Mouse (Mus musculus) lung, adult 18-20 months (tissue): ENCODE measurements around the gene Tcp11l1.

Experiments used
- DNase-seq, 2 experiments: peaks; one replicate each; pipeline ENCODE4 v3.0.0; 2022; ENCODE audit warnings: mixed read lengths in 2 of 2

Tcp11l1 gene

DNA sequence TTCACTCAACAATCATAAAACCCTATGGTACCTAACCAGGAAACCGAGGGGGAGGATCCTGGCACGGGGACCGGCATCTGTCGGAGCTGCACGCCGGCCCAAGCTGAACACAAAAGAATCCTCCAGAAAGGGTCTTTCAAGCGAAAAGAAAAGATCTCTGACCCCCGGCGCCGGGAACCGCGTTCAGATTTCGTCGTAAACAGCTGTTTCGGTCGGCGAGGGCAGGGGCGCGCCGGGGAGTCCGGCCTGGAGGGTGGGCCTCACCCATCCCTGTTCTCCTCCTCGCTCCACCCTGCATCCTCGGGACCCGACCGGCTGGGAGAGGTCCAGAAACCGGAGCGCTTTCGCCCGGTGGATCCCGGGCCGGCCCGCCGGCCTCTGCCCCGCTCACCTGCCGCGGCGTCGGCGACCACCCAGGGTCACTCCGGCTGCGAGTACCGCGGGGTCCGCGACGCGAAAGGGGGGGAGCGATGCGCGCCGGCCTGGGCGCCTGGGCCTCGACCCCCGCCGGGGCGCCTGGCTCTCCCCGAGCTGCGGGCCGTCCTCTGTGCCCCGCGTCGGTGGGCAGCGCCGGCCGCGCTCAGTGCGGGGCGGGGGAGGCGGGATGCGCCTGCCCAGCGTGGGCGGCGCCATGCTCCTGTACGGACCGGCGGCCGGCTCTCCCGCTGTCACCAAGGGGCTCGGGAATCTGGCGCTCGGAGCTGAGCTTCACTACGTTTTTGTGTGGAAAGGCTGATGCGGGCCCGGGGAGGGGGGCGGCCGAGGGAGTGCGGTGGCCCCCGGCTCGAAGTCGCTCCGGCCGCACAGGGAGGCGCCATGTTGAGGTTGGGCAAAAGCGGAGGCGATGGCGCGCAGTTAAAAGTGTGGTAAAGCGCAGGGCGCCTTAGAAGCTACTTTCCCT, at the start of gene Tcp11l1:
Gene Tcp11l1 (minus strand): TSS at position 585 of the 901 bp plus-strand sequence.
- peak; percentile 54 to 57 for DNase-seq

DNA sequence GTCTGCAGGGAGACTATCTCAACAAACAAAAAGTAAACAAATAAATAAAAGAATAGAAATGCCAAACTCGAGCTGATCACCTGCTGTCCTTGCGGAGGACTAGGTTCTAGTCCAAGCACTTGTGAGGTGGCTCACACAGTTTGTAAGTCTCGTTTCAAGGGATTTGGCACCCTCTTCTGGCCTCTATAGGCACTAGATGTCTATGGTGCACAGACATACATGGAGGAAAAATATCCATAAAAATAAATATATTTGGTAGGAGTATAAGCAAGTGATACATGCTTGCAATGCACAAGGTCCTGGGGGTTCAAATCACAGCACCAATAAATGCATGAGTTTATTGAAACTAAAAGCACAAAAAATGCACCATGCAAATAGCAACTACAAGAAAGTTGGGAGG, 38.6 kb upstream of the Tcp11l1 start:
- peak in 1 of 2 experiments; percentile 22 for DNase-seq

DNA sequence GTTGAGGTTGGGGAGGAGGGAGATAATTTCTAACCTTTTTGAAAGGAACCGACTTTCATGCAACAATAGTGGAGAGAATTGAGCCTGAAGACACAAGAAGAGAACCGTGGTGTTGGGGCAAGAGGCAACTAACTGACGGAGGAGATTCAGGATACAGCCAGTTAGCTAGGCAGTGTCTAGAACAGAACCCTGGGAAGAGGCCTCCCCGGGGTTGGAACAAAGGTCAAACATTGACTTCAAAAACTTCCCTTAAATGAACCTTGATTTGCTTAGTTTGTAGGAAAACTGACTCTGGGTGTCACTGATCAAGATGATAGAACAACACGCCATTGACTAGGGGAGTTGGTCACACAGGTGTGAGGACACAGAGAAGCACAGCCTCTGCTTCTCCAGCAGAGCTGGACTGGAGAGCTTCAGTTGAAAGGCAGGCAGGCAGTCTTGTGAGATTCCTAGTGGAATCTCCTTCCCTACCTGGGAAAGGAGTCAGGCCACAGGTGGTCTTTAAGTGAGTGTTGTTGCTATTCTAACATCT, 36.7 kb upstream of the Tcp11l1 start:
- no peak for DNase-seq

DNA sequence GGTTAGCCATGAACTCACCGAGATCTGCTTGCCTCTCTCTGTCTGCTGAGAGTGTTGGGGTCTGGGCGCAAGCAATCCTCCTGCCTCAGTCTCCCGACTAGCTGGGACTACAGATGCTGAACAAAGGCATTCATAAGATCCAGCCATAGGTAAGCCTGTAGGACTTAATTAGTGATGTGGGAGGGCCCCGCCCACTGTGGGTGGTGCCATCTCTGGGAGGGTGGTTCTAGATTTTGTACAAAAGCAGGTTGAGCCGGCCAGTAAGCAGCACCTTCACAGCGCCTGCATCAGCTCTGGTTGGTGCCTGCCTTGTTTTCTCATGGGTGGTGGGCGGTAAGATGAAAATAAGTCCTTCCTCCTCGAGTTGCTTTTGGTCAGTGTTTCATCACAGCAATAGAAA, 34.3 kb upstream of the Tcp11l1 start:
- DNase-seq: peak; percentile 15 to 19

DNA sequence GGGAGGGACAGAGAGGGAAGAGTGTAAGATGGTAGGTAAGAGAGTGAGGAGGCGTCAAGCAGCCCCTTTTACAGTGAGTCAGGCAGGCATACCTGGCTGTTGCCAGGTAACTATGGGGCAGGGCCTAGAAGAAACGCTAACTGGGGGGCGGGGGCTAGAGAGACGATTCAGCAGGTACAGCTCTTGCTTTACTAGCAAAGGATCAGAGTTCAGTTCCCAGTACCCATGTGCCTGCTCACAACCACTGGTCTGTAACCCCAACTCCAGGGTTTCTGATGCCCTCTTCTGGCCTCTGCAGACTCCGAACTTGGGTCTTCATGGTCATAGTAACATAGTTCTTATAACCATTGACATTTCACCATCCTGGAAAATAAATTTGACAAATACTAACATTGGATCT, 32.0 kb upstream of the Tcp11l1 start:
- DNase-seq: no peak

DNA sequence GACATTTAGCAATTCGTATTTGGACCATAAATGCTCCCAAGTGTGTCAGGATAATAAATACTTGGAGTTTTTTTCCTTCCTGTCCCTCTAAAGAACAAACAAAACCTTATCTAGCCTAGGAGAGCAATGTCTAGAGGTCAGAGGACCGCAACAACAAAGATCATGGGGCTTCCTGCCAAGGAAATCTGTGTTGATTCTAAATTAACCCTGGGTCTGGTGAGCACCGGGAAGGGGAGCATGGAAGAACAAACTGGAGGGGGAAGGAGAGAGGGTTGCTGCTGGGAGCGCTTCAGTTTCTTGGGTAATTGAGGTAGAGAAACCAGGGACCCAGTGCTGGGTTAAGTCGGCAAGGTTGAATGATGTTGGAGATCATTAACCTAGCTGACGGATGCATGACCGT, 31.2 kb upstream of the Tcp11l1 start:
- DNase-seq: peak; percentile 22 to 56

DNA sequence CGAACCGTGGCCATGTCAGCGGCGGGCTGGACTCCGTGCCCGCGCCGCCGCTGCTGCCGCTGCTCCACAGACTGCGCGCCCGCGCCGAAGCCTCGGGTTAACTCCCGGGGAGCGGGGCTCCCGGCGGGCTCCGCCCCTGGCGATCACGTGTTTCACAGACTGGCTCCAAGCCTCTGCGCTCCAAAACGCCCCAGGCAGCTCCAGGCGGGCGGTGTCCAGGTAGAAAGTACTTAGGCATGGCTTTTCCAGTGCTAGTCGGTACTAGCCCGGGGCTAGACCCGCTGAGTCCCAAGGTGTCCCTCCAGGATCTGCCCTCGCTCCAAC, 30.7 kb upstream of the Tcp11l1 start, which contains the start of gene Depdc7:
Gene Depdc7 (minus strand): TSS at position 138 of the 324 bp plus-strand sequence.
- peak; percentile 91 to 93 for DNase-seq

DNA sequence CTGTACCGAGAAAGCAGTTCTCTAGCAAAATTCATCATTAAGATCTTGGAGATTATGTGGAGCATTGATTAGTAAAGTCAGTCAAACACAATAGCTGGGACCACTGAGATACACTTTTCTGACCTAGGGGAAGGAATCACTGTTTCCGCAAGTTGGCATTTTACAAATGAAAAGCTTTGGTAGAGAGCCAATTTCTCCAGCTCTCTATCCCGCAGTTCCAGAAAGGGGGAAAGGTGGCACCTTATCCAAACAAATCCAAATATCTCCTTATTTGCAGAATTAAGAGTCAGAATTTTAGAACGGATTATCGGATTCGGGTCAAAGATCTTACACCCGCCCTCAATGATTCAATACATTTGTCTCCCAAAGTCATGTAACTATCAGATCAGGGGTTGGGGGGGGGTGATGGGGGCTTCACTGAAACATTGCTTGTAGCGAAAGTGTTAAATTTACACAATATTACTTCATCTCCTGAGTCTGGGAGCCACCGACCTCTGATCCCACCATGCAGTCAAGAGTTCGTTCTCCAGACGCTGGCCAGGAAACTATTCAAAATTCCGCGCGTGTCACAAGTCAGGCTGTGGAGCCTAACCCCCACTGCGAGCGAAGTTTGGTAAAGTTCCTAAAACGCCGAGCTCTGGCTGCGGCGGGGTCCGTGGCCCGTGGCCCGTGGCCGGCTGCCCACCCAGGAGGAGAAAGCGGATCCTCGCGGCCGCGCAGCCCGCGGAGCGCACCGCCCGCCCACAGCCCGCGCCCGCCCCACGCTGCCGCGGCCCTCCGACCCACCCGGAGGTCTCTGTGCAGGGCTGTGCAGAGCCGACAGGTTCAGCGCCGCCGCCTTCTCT, 30.1 kb upstream of the Tcp11l1 start:
- peak in 1 of 2 experiments; percentile 18 for DNase-seq

DNA sequence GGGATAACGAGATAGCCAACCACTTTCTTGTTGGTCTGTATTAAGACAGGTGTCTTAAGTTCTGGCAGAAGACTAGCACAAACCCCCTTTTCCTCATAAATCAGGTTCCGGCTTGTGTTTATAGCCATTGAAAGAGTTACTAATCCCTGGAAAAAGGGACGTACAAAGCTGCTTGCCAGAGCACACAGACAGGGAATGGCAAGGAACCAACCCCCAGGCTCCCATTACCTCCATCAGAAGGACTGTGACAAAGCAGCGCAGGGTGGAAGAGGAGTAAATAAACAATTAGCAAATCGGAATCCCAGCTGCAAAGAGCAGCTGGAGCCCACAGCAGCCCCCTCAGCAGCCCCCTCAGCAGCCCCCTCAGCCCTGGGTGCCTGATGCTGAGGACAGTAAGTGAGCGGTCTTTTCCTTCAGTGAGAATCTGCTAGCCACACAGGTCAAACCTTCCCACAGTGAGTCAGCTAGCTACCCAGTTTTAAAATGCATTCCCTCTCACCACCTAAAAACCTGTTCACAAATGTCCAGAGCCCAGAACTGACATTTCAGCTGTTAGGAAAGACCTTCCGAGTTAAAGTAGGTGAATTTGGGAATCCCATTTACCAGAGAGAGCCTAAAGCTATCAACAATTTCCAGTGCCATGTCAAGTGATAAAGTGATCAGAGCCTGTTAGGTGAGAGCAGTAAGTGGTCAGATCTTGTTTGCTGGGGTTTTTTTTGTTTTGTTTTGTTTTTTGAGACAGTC, 29.2 kb upstream of the Tcp11l1 start:
- no peak for DNase-seq

DNA sequence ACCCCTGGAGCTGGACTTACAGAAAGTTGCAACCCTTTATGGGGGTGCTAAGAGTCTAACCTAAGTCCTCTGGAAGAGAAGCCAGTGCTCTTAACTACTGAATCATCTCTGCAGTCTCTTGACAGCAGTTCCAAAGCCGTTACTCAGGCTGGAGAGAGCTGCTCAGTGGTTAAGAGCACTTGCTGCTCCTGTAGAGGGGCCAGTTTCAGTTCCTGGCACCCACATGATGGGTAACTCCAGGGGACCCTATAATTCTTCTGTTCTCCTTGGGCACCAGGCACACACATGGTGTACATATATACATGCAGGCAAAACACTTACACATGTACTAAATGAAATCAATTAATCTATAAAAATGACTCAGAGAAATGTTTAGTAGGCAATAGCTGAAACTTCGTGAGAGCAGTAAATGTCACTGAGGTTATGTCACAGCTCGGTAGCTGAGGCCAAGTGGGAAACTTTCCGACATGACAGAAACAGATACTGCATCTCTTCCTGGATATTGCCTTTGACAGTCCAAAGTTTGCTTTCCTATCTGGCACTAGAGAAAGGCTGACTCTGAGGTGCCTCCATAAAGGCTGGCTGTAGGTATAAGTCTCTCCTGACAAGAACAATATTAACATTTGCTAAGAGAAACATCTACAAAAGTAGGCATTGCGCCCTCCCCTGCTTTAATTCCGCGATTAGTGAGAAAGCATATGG, 28.4 kb upstream of the Tcp11l1 start:
- no peak for DNase-seq

DNA sequence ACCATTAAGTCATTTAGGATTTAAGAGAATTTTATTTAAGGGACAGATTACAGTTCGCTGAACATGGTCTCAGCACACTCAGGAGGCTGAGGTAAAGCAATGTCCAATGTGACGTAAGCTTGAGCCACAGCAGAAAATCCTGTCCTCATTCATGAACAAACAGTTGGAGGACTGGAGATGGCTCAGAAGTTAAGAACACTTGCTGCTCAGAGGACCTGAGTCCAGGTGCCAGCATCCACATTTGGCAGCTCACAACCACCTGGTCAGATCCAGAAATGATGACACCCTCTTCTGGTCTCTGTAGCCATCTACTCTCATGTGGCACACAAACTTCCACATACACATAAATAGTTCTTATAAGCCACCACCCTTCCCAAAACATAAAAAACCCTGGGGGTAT, 27.7 kb upstream of the Tcp11l1 start:
- DNase-seq: no peak

DNA sequence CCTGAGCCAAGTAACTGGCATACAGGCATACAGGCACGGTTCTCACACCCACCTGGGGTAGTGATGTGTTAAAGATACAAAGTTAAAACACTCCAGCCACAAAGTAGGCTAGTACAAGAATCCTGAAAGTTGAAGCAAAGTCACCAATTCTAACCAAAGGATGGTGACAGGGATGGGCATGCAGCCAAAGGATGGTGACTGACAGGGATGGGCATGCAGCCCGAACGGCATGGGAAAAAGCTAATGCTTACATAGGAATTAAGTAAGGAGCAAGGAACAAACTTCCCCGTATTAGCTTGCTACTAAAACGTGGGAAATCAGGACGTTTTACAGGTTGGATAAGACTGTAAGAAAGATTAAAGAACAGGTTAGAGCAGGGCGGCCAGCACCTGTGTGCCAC, 24.3 kb upstream of the Tcp11l1 start:
- DNase-seq: no peak

DNA sequence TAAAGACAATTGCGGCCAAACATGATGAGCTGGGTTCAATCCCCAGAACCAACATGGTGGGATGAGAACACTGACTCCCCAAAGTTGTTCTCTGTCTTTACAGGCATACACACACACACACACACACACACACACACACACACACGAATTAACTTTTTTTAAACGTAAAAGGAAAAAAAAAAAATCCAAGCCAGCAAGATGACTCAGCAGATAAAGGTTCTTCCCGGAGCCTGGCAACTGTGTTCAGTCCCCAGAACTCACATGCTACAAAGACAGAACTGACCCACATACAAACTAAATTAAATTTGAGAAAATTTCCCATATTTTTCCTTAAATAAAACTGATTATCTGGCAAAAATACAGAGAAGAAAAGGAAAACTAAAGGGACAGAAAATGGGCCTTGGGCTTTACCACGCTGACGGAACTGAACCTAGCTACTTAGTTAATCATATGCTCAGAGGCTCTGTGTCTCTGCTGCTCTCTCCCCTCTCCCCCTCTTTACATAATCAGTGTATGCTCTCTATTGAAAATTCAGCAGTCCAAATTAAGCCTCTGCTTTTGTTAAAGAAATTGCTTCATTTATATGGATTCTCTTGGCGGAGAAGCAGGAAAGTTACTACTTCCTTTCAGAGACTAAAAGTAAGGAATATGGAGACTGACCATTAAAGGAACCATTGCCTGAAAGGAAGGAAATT, 20.7 kb upstream of the Tcp11l1 start:
- no peak for DNase-seq

DNA sequence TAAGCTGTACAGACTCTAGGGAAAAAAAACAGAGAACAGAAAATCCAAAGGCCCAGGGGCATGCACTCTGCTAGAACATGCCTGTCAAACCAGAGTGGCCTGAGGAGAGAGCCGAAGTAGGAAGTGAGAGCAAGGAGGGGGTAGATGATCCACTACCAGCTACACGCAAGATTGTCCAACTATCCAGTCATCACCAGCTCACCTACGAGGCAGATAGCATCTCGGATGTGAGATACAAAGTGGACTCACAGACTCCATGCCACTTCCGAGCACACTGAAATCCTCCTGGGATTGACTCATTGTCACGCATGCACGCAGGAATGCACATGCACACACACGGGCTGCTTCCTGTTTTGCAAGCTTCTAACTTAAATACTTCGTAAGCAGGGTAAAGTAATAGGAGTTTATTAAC, 20.1 kb upstream of the Tcp11l1 start:
- peak in 1 of 2 experiments; percentile 5 for DNase-seq

DNA sequence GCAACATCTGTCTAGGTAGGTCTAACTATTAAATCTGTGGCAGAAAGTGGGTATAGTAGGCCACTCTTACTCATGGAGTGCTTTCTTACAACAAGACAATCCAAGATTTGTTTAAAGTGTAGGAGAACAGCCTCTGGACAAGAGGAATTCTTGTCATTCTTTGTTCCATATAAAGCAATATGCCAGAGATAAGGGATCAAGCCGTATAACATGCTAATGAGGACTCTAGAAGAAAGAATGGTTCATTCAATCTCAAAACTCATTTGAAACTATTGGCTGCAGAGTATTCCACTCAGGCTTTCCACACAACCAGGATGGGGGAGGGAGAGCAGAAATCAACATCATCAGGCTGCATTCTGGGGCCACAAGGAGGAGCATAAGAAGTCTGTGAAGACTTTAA, 15.4 kb upstream of the Tcp11l1 start:
- DNase-seq: no peak

DNA sequence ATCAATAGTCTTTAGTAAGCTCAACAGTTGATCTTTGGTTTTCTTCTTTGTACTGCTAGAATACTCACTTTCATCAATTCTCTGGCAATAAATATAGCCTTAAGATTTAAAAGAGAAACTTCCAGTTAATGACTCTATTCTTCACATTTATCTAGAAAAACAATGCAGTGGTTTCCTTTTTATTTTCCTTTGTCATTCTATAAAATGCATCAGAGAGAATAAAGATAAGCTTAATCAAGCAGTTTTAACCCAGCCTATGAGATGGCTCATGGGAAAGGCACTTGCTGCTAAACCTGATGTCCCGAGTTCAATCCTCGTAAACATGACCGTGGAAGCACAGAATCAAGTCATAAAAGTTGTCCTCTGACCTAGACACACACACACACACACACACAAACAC, 10.1 kb upstream of the Tcp11l1 start:
- no peak for DNase-seq

DNA sequence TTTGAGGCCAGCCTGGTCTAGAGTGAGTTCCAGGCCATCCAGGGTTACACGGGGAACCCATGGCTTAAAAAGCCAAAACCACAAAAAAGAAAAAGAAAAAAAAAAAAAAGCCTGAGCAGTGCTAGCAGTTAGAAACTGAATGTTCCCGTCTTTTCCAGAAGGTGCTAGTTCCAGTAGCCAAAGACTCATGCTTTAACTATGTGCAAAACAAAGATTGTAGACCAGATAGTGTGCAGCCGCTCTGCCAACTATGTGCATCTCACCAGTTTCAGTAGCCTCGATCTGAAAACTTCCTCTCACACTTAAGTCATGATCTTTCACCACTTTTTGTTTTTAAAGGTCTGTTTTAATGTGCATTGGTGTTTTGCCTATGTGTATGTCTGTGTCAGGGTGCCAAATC, 5.9 kb upstream of the Tcp11l1 start:
- DNase-seq: peak in 1 of 2 experiments; percentile 3

DNA sequence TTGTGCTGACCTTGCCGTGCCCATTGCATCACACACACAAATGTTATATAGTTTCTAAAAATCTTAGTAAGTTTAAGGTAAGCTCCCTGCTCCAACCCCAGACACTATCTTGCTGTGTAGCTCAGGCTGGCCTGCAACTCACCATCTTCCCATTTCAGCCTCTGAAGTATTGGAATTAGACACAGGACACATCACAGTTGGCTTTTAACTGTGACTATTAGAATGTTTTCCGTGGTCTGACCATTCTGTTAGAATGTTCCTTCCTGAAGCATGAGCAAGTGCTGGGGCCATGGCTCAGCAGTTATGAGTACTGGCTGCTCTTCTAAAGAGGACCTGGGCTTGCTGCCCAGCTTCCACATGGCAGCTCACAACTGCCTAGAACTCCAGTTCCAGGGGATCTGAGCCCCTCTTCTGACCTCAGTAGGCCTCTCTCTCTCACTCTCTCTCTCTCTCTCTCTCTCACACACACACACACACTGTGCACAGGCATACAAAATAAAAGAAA, 5.3 kb upstream of the Tcp11l1 start:
- no peak for DNase-seq

DNA sequence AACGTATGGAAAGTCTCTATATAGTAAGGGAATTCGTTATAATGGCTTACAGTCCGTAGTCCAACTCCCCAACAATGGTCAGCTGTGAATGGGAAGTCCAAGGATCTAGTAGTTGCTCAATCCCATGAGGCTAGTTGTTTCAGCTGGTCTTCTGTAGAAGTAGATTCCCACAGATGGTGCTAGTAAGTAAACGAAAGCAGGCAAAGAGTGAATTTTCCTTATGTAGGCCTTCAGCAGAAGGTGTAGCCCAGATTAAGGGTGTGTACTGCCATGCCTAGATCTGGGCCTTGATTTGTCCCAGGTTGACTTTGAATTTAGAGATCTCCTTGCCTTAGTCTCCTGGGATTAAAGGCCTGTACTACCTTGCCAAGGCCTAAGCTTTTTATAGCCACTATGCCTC, 4.3 kb upstream of the Tcp11l1 start, which contains the start of gene Pin1rt1:
Gene Pin1rt1 (minus strand): TSS at position 101 of the 400 bp plus-strand sequence.
- DNase-seq: no peak

DNA sequence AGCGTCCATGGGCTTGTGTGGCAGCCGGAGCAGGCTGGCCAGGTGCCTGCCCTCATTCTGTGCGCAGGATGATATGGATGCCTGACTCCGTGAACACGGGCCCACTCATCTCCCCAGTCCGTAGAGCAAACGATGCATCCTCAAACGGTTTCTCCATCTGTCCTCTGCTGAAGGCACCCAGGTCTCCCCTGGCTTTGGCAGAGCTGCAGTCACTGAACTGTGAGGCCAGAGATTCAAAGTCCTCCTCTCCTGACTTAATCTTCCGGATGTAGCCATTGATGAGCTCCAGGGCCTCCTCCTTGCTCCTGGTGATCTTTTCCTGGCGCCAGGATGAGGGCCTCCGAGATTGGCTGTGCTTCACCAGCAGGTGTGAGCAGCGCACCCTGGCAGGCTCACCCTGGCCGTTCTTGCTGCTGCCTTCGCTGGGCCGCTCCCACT, 2.3 kb upstream of the Tcp11l1 start:
- peak in 1 of 2 experiments; percentile 11 for DNase-seq

DNA sequence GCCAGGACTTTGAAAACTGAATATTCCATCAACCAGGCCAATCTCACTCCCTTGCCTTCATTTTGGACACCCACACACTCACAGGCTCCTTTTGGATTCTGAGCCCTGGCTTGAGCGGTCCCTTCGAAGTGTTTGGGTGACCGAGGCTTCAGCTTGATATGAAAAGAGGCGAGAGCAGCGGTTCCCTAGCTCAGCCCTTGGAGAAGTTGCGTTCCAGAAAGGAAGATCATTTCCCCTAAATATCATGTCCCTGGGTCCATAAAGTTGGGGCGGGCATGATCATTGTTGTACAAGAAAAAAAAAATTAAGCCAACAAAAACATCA, 479 bp upstream of the Tcp11l1 start:
- no peak for DNase-seq
